Mouse (Mus musculus): ENCODE results near the gene Ccr9.

Gene Ccr9

GRCm38 (mm10) chr9:123802896-123803295 is 124.7 kb downstream of the Ccr9 start:
- no peak for DNase-seq (ENCODE audit: low spot score)

DNA sequence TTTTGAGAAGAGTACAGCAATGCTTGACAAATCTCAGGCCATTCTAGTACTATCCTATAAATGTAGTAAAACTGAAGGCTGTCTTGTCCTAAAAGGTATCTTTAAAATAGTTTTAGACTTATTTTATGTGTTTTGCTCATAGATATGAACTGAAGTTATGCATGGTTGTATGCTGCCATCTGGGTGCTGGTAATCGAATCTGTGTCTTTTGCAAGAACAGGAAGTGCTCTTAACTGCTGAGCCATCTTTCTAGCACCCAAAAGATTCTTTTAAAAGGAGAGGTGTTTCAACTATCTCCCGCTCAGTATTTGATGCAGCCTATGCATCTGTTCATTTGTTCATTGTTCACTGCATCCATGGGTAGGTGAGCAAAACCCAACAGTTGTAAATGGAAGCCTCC is 127.0 kb downstream of the Ccr9 start:
- no peak for DNase-seq (ENCODE audit: low spot score)

DNA sequence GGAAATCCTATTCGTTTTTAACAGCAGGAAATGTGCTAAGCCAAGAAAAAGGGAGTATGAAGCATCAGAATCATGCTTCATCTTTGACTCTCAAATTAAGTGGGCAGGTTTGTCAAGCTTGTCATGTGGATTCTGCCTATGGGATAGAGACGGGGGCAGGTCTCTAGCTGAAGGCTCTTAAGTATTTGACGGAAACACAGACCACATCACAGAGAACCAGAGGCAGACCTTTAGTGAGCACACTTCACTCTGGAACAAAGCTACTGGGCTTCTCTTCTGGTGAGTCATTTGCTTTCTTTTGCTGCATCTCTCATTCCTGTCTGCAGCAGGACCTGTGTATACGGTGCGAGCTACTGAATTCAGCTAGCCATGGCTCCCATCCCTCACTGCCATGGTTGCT is 128.0 kb downstream of the Ccr9 start, which contains the start of gene Cxcr6:
Gene Cxcr6 (plus strand): TSS at position 209 of the 400 bp plus-strand sequence.
- no peak for DNase-seq (ENCODE audit: low spot score)

- no peak for DNase-seq (ENCODE audit: low spot score)
Observed at GRCm38 (mm10) chr9:123808583-123808982, 130.3 kb downstream of the Ccr9 start.

DNA sequence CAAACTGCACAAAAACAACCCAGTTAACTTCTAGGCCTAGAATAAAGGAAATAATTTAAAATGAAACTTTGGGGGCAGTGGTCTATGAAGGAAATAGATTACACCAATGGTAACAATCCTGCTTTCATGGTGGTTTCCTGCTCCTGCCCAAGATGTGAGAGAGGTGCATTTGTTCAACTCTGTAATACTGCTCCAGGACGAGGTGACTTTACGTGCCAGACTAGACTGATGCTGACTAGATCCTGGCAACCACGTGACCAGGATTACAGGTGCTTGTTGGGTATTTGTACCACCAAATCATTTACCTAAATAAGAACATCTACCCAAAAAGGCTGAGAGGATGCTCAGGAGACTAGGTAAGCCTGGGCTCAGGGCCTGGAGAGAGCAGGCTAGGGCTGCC is 133.6 kb downstream of the Ccr9 start:
- no peak for DNase-seq (ENCODE audit: low spot score)

DNA sequence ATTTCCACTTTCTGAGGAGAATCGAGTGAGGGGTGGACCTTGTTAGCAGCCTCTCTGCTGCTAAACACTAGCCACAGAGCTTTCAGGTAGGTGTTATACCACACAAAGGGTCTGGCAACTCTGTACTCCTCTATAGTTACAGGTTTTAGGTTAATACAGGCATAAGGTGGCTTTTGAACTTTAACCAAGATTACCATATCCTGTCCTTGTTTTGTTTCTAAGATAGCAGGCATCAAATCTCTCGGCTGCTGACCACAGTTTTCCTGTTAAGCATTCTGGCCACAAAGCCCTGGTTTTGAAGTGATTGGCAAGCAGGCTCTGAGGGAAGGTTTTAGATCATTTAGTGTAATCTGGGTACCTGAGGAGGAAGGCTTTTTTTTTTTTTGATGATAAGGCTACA is 136.1 kb downstream of the Ccr9 start:
- no peak for DNase-seq (ENCODE audit: low spot score)

DNA sequence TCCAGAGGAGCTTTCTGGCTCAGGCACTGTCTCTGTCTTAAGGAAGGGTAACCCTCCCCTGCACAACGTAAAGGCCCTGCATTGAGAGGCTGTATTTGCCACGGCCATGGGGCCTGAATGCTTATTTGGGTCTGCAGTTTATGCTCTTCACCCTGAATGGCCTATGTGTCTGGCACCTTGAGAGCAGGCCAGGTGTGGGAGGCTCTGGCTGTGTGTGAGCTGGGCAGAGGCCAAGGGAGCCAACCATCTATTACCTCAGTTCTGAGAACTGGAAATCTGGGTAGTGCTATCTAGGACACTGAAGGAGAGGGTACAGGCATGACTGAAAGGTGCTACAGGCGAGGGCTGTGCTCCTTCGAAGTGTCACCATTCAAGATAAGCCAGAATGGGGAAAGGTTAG is 136.6 kb downstream of the Ccr9 start:
- no peak for DNase-seq (ENCODE audit: low spot score)

GRCm38 (mm10) chr9:123815444-123815843 is 137.2 kb downstream of the Ccr9 start:
- DNase-seq (ENCODE audit: low spot score): no peak

DNA sequence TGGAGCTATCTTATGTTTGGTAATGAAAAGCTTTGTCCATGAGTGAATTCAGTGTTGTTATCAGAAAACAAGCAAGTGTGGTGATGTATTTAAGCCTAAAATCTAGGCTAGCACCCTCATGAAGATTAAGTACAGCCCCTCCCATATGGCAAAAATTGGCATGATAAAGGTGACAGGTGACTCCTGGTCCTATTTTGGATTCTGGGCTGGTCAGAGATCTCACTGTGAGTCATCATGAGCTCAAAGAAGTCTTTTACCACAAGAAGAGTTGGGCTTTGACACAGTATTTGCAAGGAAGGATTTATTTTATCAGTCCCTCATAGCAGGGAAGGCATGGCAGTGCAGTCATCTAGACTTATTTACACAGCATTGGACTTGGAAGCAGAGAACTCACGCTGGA is 137.8 kb downstream of the Ccr9 start:
- DNase-seq (ENCODE audit: low spot score): no peak

- DNase-seq (ENCODE audit: low spot score): no peak
Observed at GRCm38 (mm10) chr9:123818601-123819000, 140.4 kb downstream of the Ccr9 start.

DNA sequence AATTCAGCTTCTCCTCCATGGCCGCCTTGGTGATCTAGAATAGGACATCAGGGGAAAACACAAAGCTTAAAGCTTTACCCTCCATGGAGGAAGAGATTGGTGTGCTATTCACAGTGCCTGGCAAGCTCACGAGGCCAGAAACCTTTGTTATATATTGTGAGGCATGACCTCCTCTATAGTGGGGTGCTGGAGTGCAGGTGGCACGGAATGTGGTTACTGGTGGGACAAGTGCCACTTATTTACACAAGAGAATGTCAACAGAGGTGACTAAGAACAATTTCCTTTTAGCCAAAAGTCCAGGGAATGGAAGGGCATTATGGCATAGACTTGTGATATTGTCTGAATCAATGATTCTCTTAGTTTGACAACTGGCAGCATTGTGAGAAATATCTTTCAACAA is 148.4 kb downstream of the Ccr9 start:
- no peak for DNase-seq (ENCODE audit: low spot score)

DNA sequence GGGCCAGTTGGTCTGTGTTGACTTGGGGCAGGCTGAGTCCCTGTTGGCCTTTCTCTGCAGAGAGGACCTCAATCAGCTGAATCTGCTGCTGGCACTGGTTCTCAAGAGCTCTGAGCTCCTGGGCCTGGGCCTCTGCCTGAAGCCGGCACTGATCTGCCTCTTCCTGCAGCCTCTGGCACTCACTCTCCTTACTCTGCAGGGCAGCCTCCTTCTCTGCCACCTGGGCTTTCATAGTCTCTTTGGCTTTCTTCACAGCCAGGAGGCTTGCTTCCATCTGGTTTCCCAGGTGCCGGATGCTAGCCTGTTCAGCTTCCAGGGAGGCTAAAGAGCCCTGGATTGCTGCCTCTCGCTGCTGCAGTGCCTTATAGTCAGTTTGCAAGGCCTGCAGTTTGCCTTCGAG is 150.7 kb downstream of the Ccr9 start:
- DNase-seq (ENCODE audit: low spot score): no peak

All from urinary bladder, postnatal 25 days (tissue).